Mouse (Mus musculus) adrenal gland, postnatal 36 days (tissue): ENCODE measurements at regions not wholly inside any gene's neighbourhood (a gene's known extent, or its start where the extent isn't known, plus 50 kb on each side); places are given as distances from the start of the nearest gene placed in this dataset.

Source experiments
- DNase-seq, 2 experiments: peaks; one replicate each; pipeline ENCODE4 v3.0.0; 2021; ENCODE audit warnings: mixed read lengths in 1 of 2

- peak in 1 of 2 experiments; percentile 12 for DNase-seq
Measured at GRCm38 (mm10) chr6:147199955-147200354, 64.0 kb downstream of the Pthlh start.

DNA sequence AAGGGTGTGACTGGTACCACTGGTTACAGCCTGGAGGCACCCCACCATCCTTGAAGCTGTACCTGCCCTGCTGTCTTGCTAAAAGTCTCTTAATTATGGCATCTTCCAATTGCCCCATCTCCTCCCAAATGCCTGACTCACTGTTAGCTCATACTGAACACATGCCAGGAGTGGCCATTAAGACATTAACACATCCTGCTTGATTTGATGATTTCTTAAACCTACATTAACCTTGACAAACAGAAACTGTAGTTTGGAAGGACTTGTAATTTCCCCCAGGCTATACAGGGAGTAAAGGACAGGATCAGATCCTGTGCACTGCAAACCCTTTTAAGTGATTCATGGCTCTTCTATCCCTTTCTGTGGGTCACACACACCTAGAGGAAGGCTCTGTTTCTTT is 64.6 kb downstream of the Pthlh start:
- peak in 1 of 2 experiments; percentile 6 for DNase-seq

- DNase-seq = no peak
Measured at GRCm38 (mm10) chr6:147196432-147196831, 67.6 kb downstream of the Pthlh start.

DNA sequence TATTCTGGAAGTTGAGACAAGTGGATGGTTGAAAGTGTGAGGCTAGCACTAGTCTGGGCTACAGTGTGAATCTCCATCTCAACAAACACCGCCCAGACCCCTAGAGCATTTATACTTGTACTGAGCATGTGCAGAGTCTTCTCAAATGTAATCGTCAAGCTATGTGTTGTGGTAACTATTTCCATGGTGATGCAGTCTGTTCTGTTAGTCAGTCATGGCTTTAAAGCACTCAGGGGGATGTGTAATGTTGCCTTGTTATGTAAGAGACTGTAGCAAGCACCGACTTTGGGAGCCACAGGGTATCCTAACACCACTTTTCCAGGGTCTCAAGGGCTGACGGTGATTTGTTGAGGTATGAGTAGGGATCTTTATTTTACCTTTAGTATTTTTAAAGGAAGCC is 68.7 kb downstream of the Pthlh start:
- DNase-seq = no peak

GRCm38 (mm10) chr6:147187710-147188109 is 76.3 kb downstream of the Pthlh start:
- no peak for DNase-seq

- no peak for DNase-seq
Measured at GRCm38 (mm10) chr6:147178276-147178675, 85.7 kb downstream of the Pthlh start.

- no peak for DNase-seq
Measured at GRCm38 (mm10) chr6:147176176-147176575, 85.0 kb downstream of the Klhl42 start.
